Mouse (Mus musculus) right cerebral cortex, postnatal 14 days (tissue): ENCODE results near the gene Jchain.
A peak's percentile ranks its signal among the peaks of the same experiment; 100 is the strongest.
"Not testable (repeated sequence)": the region's sequence is repeated elsewhere in the genome, so short reads cannot be mapped to it uniquely, and the experiment has no call there.

Experiments used
- DNase-seq: peaks from one replicate; pipeline ENCODE4 v3.0.0; 2022

Jchain gene

GRCm38 (mm10) chr5:88527657-88528056 lies at the start of gene Jchain:
Gene Jchain, minus strand, starts transcription at chr5:88527891.
- DNase-seq, result no peak

DNA sequence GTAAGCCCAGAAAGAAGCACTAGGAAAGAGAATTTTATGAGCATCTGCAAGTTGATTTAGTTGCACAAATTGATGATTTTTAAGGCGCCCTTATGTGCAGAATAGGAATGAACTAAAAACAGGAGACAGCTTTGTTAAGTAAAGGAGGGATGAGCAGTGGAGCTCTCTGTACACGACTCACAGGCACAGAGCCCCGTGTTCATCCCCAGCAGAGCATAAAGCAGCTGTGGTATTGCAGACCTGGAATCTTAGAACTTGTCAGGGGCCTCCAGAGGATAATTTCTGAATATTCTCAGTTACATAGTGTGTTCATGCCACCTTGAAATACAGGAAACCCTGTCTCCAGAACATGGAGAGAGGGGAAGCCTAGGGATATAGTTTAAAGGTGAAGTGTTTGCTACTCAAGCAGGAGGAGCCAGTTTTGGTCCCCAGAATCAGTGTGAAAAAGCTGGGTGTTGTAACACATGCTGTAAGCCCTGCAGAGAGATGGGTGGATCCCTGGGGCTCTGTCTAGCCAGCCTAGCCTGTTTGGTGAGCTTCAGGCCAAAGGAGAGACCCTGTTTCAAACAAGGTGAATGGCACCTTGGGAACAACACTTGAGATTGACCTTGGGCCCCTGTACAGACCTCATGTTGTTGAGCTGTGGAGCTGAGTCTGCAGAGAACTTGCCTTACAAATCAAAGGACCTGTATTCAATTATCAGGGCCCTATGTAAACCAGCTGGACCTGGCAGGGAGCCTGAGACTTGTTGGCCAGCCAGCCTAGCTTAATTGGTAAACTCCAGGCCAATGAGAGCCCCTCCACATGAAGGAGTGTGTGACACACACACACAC lies 48.0 kb upstream of the Jchain start:
- no peak for DNase-seq

- DNase-seq, result no peak
These were observed 47.1 kb upstream of the Jchain start for GRCm38 (mm10) chr5:88574829-88575228.

GRCm38 (mm10) chr5:88569541-88569940 lies 41.9 kb upstream of the Jchain start:
- DNase-seq, result no peak

GRCm38 (mm10) chr5:88566034-88566841 lies 38.5 kb upstream of the Jchain start:
- DNase-seq, result no peak

GRCm38 (mm10) chr5:88565148-88566033 lies 37.7 kb upstream of the Jchain start:
- peak; percentile 52 for DNase-seq

- peak; percentile 70 for DNase-seq
These were observed 36.9 kb upstream of the Jchain start, which contains the start of gene Rufy3 for GRCm38 (mm10) chr5:88564501-88565147. Gene Rufy3, plus strand, starts transcription at chr5:88565040.

DNA sequence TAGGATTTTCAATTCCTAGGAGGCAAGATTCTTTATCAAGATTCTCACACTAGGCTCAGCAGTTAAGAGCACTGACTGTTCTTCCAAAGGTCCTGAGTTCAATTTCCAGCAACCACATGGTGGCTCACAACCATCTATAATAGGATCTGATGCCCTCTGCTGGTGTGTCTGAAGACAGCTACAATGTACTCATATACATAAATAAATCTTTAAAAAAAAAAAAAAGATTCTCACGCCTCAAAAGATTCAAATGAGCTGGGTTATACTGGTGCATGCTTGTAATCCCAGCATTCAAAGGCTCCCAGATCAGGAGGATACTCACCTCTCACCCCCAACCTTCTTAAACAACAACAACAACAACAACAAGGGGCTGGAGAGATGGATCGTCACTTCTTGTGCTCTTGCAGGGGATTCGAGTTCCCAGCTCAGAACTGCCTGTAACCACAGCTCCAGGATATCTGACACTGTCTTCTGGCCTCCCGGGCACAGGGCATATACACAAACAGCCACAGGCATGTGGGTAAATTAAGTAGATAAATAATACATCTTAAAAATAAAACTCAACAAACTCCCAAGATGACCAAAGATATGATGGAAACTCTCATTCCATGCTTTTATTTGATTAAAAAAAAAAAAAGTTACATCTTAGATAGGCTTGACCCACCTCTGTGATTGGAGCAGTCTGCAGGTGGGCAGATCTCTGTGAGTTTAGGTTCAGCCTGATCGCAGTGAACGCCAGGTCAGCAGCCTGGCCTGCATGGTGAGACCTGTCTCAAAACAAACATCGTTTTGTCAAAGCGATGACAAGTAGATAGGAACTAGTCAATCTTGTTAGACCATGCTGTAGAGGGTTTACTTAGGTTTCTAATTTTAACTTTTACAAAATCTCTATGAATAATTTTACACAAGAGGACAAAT lies 35.4 kb upstream of the Jchain start:
- no peak for DNase-seq

DNA sequence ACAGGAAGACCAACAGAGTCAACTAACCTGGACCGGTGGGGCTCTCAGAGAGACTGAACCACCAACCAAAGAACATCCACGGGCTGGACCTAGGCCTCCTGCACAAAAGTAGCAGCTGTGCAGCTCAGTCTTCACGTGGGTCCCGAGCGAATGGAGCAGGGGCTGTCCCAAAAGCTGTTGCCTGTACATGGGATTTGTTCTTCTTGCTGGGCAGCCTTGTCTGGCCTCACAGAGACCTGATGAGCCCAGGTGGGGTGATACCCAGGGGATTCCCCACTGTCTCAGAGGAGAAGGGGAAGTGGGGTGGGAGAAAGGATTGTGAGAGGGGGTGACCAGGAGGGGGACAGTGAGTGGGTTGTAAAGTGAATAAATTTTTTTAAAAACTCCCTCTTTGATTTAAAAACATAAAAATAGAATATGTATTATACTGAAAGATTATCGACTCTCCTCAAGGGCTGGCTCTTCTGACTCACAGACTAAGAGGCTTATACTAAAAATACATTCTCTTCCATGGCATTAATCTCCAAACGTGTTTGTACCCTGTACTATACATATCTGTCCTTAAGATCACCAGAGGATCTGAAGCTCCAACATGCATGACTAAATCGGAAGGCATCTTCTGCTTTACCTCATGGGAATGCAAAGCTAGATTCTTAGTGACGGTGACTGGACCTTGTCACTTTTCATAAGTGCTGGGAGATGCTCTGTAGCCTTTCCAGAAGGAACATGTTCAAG lies 33.6 kb upstream of the Jchain start:
- no peak for DNase-seq

GRCm38 (mm10) chr5:88558991-88559390 lies 31.3 kb upstream of the Jchain start:
- DNase-seq, result no peak

DNA sequence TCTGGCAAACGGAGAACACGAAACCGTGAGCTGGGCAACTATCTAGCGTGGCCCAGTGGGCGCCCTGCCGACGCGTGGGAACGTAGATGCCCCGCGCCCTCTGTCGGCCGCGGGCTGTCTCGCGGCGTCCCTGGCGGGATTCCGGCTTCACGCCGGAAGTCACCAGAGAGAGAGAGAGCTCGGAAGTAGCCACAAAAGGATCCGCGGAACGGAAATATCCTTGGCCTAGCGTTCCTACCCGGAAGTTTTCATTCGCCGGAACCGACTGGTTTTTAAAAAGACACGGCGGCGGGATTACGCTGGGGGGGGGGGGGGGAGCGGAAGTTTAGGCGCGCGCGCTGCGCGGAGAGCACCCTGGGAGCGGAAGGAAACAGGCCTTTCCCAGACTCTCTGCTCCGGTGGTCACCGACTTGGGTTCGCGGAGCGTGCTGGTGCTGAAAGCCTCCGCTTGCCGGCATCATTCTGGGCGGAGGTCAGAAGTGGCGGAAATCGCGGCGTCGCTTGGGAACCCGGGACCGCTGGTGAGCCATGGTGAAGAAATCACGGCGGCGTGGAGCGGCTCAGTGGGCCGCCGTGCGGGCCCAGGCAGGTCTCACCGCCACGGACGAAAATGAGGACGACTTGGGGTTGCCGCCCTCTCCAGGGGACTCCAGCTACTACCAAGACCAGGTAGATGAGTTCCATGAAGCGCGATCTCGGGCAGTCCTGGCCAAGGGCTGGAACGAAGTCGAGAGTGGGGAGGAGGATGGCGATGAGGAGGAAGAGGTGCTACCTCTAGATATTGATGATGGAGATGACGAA lies 26.6 kb upstream of the Jchain start, which contains the start of gene Utp3:
TSS of gene Utp3 (plus strand) at position 377 of the 801 bp plus-strand sequence.
- peak; percentile 88 for DNase-seq

- no peak for DNase-seq
These were observed 25.8 kb upstream of the Jchain start for GRCm38 (mm10) chr5:88553271-88554085.

- no peak for DNase-seq
These were observed 17.8 kb upstream of the Jchain start for GRCm38 (mm10) chr5:88545536-88545935.

DNA sequence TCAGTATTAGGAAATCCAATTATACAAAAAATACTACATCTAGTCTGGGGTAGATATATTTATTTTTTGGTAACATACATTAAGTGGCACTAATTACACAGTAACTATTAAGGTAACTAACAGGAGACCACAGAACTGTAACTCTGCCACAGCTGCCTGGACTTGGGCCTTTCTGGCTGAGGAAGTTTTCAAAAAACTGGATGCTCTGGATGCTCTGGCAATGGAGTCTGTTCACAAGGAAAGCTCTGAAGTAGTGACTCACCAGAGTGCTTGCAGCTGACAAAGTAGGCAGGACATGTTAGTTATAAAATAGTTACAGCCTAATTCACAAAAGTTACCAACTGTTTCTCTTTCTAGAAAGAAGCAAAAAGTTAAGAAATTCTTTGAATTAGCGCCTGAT lies 16.7 kb upstream of the Jchain start:
- not testable (repeated sequence) for DNase-seq

DNA sequence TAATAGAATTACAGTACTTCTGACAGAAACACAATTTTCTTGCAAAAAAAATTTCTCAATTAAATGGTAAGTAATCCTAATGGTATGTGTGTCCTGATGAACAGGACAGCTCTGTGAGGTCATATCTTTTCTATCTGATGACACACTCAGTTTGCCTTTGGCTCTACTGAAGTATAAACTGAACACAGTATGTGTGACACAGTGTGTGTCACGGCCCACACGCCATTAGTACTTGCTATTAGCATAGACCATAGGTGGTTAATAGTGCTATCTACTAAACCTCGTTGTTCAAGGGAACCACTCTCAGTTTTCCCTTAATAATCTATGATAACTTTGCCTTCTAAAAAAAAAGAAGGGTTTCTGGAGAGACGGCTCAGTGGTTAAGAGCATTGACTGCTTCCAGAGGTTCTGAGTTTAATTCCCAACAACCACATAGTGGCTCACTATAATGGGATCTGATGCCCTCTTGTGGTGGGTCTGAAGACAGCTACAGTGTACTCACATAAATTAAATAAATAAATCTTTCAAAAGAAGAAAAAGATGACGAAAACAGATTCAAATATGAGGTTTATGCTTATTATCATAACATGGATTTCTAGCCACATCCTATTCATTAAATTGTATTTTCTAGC lies 15.1 kb upstream of the Jchain start:
- peak; percentile 35 for DNase-seq

DNA sequence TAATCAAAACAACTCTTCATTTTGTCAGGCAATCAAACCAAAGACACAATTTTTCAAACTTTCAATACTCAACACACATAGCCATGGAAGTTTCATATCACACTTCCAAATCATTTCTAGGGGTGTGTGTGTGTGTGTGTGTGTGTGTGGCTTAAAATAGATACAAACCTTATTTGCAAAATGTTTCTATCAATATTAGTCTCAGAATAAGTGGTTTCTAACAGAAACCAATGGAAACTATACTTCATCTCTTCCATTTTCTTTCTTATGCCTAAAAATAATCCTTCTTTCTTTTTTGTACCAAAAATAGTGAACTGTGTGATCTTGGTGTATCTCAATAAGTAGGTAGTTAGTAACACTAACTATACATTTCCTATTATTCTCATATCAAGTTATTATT lies 13.2 kb upstream of the Jchain start:
- no peak for DNase-seq

- DNase-seq, result no peak
These were observed 7.0 kb upstream of the Jchain start for GRCm38 (mm10) chr5:88534697-88535096.

GRCm38 (mm10) chr5:88530908-88531307 lies 3.2 kb upstream of the Jchain start:
- DNase-seq, result no peak
